Mouse (Mus musculus): Measurements from ENCODE around the gene Stab2.

DNA sequence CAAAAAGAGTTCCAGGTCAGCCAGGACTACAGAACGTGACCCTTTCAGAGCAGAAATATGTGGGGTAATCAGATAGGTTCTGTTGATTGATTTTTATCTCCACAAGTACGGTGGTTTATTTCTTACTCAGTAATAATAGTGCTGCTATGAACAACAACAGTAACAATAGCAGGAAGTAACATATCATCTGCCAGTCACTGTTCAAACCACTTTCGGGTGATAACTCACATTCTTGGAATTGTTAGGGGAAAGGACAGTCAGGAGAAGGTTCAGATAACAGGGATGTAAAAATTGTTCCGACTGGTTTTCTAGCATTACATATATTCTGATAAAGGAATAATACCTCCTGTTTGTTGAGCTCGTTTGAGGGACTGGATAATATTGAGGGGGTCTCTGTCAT is 7.6 kb upstream of the Stab2 start:
- TF ChIP-seq CTCF (IDR thresholded peaks at IDR 0.05; ENCODE audit: low read depth): no peak
- no peak for TF ChIP-seq EP300 (IDR thresholded peaks at IDR 0.05; ENCODE audit: low read depth)
